Mouse (Mus musculus) stomach, embryonic 16.5 days (tissue): ENCODE data around the gene Plpp3. TPM values are rescaled to one million over a fixed set of nuclear protein-coding genes. Genes with fewer than 3 reads are reported as not detected.
A peak's percentile ranks its signal among the peaks of the same experiment; 100 is the strongest.

Experiments
- ATAC-seq: fragments of 200-750 bp; cut with Nextera tagmentation; 2 replicates; pipeline ENCODE4 v1.8.0; 2017; ENCODE audit warnings: moderate number of reproducible peaks, moderate TSS enrichment; ENCODE audit not compliant: insufficient read depth, low FRiP score
- H3K27ac ChIP-seq: fragments of 300-500 bp; sonication (generic); 2 replicates; pipeline ENCODE4 v1.5.1; 2014; ENCODE audit warnings: low read length
- H3K27me3 ChIP-seq: fragments of 300-500 bp; sonication (generic); 2 replicates; pipeline ENCODE4 v1.6.1; 2014; ENCODE audit warnings: low read length, control low read depth, mixed read lengths; ENCODE audit not compliant: control insufficient read depth, insufficient read depth
- H3K36me3 ChIP-seq: fragments of 300-500 bp; sonication (generic); 2 replicates; pipeline ENCODE4 v1.6.1; 2014; ENCODE audit warnings: low read length; ENCODE audit not compliant: control insufficient read depth, insufficient read depth
- H3K4me1 ChIP-seq: fragments of 300-500 bp; sonication (generic); 2 replicates; pipeline ENCODE4 v1.6.1; 2014; ENCODE audit warnings: low read length, control low read depth, mixed read lengths; ENCODE audit not compliant: control insufficient read depth, insufficient read depth
- H3K4me2 ChIP-seq: fragments of 300-500 bp; sonication (generic); 2 replicates; pipeline ENCODE4 v1.6.1; 2014; ENCODE audit warnings: low read depth, low read length, mixed read lengths
- H3K4me3 ChIP-seq: fragments of 300-500 bp; sonication (generic); replicated peaks from 2 replicates; pipeline ENCODE4 v1.5.1; 2014; ENCODE audit warnings: mild to moderate bottlenecking, low read length
- H3K9ac ChIP-seq: fragments of 300-500 bp; sonication (generic); 2 replicates; pipeline ENCODE4 v1.6.1; 2014; ENCODE audit warnings: low read length
- H3K9me3 ChIP-seq: fragments of 300-500 bp; sonication (generic); replicated peaks from 2 replicates; pipeline ENCODE4 v1.6.1; 2016; ENCODE audit warnings: low read length, control low read depth; ENCODE audit not compliant: control insufficient read depth
- WGBS: fragments of 180-500 bp; shearing (Covaris S2); extraction: QIAGEN DNeasy Blood & Tissue Kit; methylation state at CpG from one replicate; pipeline ENCODE4 v1.1.7; 2014; 5-methylcytosine and 5-hydroxymethylcytosine counted together
- polyA plus RNA-seq: library from polyadenylated mRNA; unstranded; fragments of >200 nt; fragmentation: Nextera tagmentation; extraction: Ambion mirVana; gene quantifications from 2 replicates; pipeline ENCODE4 v1.2.1, GENCODE M21; 2015

Plpp3 gene
- polyA plus RNA-seq, 1 experiment from 2014 or later: 65.3 TPM

- H3K4me2 ChIP-seq: no peak overlapping the region
- no peaks in the 10 kb centered on the region for H3K36me3 ChIP-seq
- peaks cover 11% of the 10 kb centered on the region; the same call in 1 of the 2 replicates for H3K4me1 ChIP-seq
- H3K9me3 ChIP-seq: no peaks in the 10 kb centered on the region
- no peaks in the 10 kb centered on the region for H3K27me3 ChIP-seq
- no peak overlapping the region for H3K27ac ChIP-seq
- 81% methylated on average over 3 of the region's 3 CpGs for WGBS
- H3K4me3 ChIP-seq: no peak overlapping the region
- no peak overlapping the region for H3K9ac ChIP-seq
- ATAC-seq: no peak
Measured at GRCm38 (mm10) chr4:105113468-105113867, 43.7 kb upstream of the Plpp3 start.

GRCm38 (mm10) chr4:105121081-105121480, 36.1 kb upstream of the Plpp3 start:
- no peaks in the 10 kb centered on the region for H3K4me1 ChIP-seq
- 78% methylated on average over 6 of the region's 6 CpGs for WGBS
- H3K4me2 ChIP-seq: no peak overlapping the region
- H3K27ac ChIP-seq: no peak overlapping the region
- H3K9me3 ChIP-seq: no peaks in the 10 kb centered on the region
- no peak for ATAC-seq
- H3K27me3 ChIP-seq: no peaks in the 10 kb centered on the region
- H3K9ac ChIP-seq: no peak overlapping the region
- H3K36me3 ChIP-seq: no peaks in the 10 kb centered on the region
- H3K4me3 ChIP-seq: no peak overlapping the region

GRCm38 (mm10) chr4:105122429-105122828, 34.7 kb upstream of the Plpp3 start:
- no peaks in the 10 kb centered on the region for H3K4me1 ChIP-seq
- no peaks in the 10 kb centered on the region for H3K36me3 ChIP-seq
- H3K9me3 ChIP-seq: no peaks in the 10 kb centered on the region
- 47% methylated on average over 8 of the region's 8 CpGs for WGBS
- H3K27ac ChIP-seq: no peak overlapping the region
- H3K9ac ChIP-seq: no peak overlapping the region
- ATAC-seq: no peak
- H3K4me2 ChIP-seq: no peak overlapping the region
- no peaks in the 10 kb centered on the region for H3K27me3 ChIP-seq
- no peak overlapping the region for H3K4me3 ChIP-seq

GRCm38 (mm10) chr4:105129212-105129611, 27.9 kb upstream of the Plpp3 start:
- Histone ChIP-seq H3K27me3 (no peaks in the 10 kb centered on the region), H3K9ac (no peak overlapping the region), H3K4me2 (peak overlapping the region; percentile 19; the same call in 1 of the 2 replicates), H3K27ac (no peak overlapping the region), H3K36me3 (no peaks in the 10 kb centered on the region), H3K4me3 (no peak overlapping the region), H3K9me3 (no peaks in the 10 kb centered on the region), H3K4me1 (no peaks in the 10 kb centered on the region)
- ATAC-seq: no peak
- 31% methylated on average over 7 of the region's 7 CpGs for WGBS

- Histone ChIP-seq H3K27ac (no peak overlapping the region), H3K9me3 (no peaks in the 10 kb centered on the region), H3K4me2 (no peak overlapping the region), H3K36me3 (no peaks in the 10 kb centered on the region), H3K9ac (no peak overlapping the region), H3K27me3 (no peaks in the 10 kb centered on the region), H3K4me1 (no peaks in the 10 kb centered on the region), H3K4me3 (no peak overlapping the region)
- ATAC-seq: no peak
- 80% methylated on average over 9 of the region's 9 CpGs for WGBS
Measured at GRCm38 (mm10) chr4:105131756-105132314, 25.3 kb upstream of the Plpp3 start.

- H3K36me3 ChIP-seq: no peaks in the 10 kb centered on the region
- WGBS: 84% methylated on average over 4 of the region's 4 CpGs
- H3K27ac ChIP-seq: no peak overlapping the region
- H3K4me1 ChIP-seq: no peaks in the 10 kb centered on the region
- no peaks in the 10 kb centered on the region for H3K9me3 ChIP-seq
- no peak for ATAC-seq
- H3K9ac ChIP-seq: no peak overlapping the region
- H3K4me3 ChIP-seq: no peak overlapping the region
- H3K27me3 ChIP-seq: no peaks in the 10 kb centered on the region
- H3K4me2 ChIP-seq: no peak overlapping the region
Measured at GRCm38 (mm10) chr4:105133350-105134050, 23.6 kb upstream of the Plpp3 start.

GRCm38 (mm10) chr4:105149492-105149891, 7.7 kb upstream of the Plpp3 start:
- Histone ChIP-seq H3K4me3 (no peak overlapping the region), H3K4me1 (no peaks in the 10 kb centered on the region), H3K36me3 (no peaks in the 10 kb centered on the region), H3K27me3 (no peaks in the 10 kb centered on the region), H3K4me2 (no peak overlapping the region), H3K9me3 (no peaks in the 10 kb centered on the region), H3K27ac (no peak overlapping the region), H3K9ac (no peak overlapping the region)
- WGBS: 82% methylated on average over 7 of the region's 7 CpGs
- no peak for ATAC-seq

GRCm38 (mm10) chr4:105151911-105152690, 5.0 kb upstream of the Plpp3 start:
- no peak overlapping the region for H3K4me2 ChIP-seq
- no peak for ATAC-seq
- H3K4me1 ChIP-seq: no peaks in the 10 kb centered on the region
- H3K27ac ChIP-seq: no peak overlapping the region
- no peaks in the 10 kb centered on the region for H3K27me3 ChIP-seq
- 44% methylated on average over 14 of the region's 14 CpGs for WGBS
- H3K36me3 ChIP-seq: no peaks in the 10 kb centered on the region
- no peaks in the 10 kb centered on the region for H3K9me3 ChIP-seq
- no peak overlapping the region for H3K4me3 ChIP-seq
- H3K9ac ChIP-seq: no peak overlapping the region

GRCm38 (mm10) chr4:105153227-105153626, 3.9 kb upstream of the Plpp3 start:
- Histone ChIP-seq H3K27me3 (no peaks in the 10 kb centered on the region), H3K36me3 (no peaks in the 10 kb centered on the region), H3K4me1 (no peaks in the 10 kb centered on the region), H3K4me2 (no peak overlapping the region), H3K9ac (no peak overlapping the region), H3K9me3 (no peaks in the 10 kb centered on the region), H3K4me3 (no peak overlapping the region), H3K27ac (no peak overlapping the region)
- ATAC-seq: no peak
- WGBS: 77% methylated on average over 3 of the region's 3 CpGs
